Comparison of ENCODE assay signal across 19 mouse cellular contexts in the genomic region with DNA sequence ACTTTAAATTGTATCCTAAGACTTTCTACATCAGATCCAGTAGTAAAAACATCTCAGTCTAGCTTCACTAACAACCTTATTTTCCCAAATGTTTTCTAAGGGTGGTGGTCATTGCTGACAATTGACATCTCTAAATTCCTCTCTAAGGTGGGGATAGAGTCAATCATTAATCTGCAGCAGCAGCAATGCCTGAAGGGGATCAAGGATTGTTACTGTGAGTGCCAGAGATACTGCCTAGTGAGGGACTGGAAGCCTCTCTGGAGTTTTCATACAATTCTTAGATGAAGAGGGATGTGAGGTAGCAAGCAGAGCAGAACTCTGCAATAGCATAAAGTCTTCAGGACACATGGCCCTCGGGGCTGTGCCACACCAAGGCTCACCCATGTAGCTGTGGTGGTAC. TPM values are rescaled to one million over a fixed set of nuclear protein-coding genes. Genes with fewer than 3 reads are reported as not detected.
"Had no signal": no experiment of that assay in that cellular context is flagged by ENCODE, and none has a peak within 500 bp of the region (broad histone marks: within the 10 kb centered on the region; RNA-seq: fewer than 3 reads in every experiment).

No protein-coding gene starts in this region.

- H3K36me3 ChIP-seq: midbrain, embryonic 10.5 days; midbrain, embryonic 12.5 days; neural tube, embryonic 13.5 days; neural tube, embryonic 15.5 days had no signal

- H3K4me2 ChIP-seq: lung, embryonic 14.5 days; midbrain, embryonic 12.5 days; neural tube, embryonic 13.5 days; neural tube, embryonic 15.5 days had no signal

- ATAC-seq: midbrain, embryonic 16.5 days had no signal

- H3K9ac ChIP-seq: lung, embryonic 14.5 days; midbrain, embryonic 12.5 days; neural tube, embryonic 13.5 days; neural tube, embryonic 15.5 days had no signal

- DNase-seq: lung, adult 18-20 months; lung, embryonic 14.5 days; lung, postnatal 10 days; lung, postnatal 4 days; midbrain, embryonic 14.5 days; retina, postnatal 1 day; right cerebral cortex, adult 18-20 months; right cerebral cortex, postnatal 25 days; right cerebral cortex, postnatal 4 days; spleen, adult 18-20 months; thymus, adult 18-20 months; thymus, postnatal 14 days; thymus, postnatal 36 days had no signal

- H3K4me1 ChIP-seq: midbrain, embryonic 10.5 days; midbrain, embryonic 12.5 days; neural tube, embryonic 13.5 days; neural tube, embryonic 15.5 days had no signal

- H3K27me3 ChIP-seq: midbrain, embryonic 12.5 days; neural tube, embryonic 13.5 days; neural tube, embryonic 15.5 days had no signal

- H3K4me3 ChIP-seq: midbrain, embryonic 10.5 days; midbrain, embryonic 12.5 days; myocyte; neural tube, embryonic 13.5 days; neural tube, embryonic 15.5 days had no signal

- H3K27ac ChIP-seq: midbrain, embryonic 10.5 days; midbrain, embryonic 12.5 days; neural tube, embryonic 13.5 days; neural tube, embryonic 15.5 days had no signal

- H3K9me3 ChIP-seq: midbrain, embryonic 10.5 days; midbrain, embryonic 12.5 days; neural tube, embryonic 13.5 days; neural tube, embryonic 15.5 days had no signal

RNA-seq across cellular contexts. Expression of a gene that starts 14.0 kb away (rescaled TPM):
- polyA plus RNA-seq: myocyte had no signal
